Mouse (Mus musculus) forebrain, embryonic 14.5 days (tissue): ENCODE results near the gene Btbd9. TPM values are rescaled to one million over a fixed set of nuclear protein-coding genes. Genes with fewer than 3 reads are reported as not detected.

Experiments
- ATAC-seq: fragments of 200-750 bp; cut with Nextera tagmentation; 2 replicates; pipeline ENCODE4 v1.8.0; 2017; ENCODE audit warnings: mild to moderate bottlenecking, moderate library complexity
- DNase-seq: peaks from one replicate; pipeline ENCODE4 v3.0.0-alpha.2; 2015; ENCODE audit warnings: low spot score
- H3K27ac ChIP-seq: fragments of 300-500 bp; sonication (generic); 2 replicates; pipeline ENCODE4 v1.5.1; 2014; ENCODE audit warnings: low read depth, mild to moderate bottlenecking, control low read depth, low read length, moderate library complexity
- H3K27me3 ChIP-seq: fragments of 300-500 bp; sonication (generic); replicated peaks from 2 replicates; pipeline ENCODE4 v1.6.1; 2014; ENCODE audit warnings: low read length, control low read depth, mixed read lengths; ENCODE audit not compliant: control insufficient read depth, insufficient read depth
- H3K36me3 ChIP-seq: fragments of 300-500 bp; sonication (generic); 2 replicates; pipeline ENCODE4 v1.6.1; 2014; ENCODE audit warnings: low read length, control low read depth; ENCODE audit not compliant: control insufficient read depth, insufficient read depth
- H3K4me1 ChIP-seq: fragments of 300-500 bp; sonication (generic); 2 replicates; pipeline ENCODE4 v1.6.1; 2014; ENCODE audit warnings: antibody characterized with exemption, low read length, control low read depth; ENCODE audit not compliant: control insufficient read depth, insufficient read depth
- H3K4me2 ChIP-seq: fragments of 300-500 bp; sonication (generic); 2 replicates; pipeline ENCODE4 v1.6.1; 2014; ENCODE audit warnings: mild to moderate bottlenecking, control low read depth, low read length
- H3K4me3 ChIP-seq: fragments of 300-500 bp; sonication (generic); 2 replicates; pipeline ENCODE4 v1.5.1; 2014; ENCODE audit warnings: low read depth, low read length, control low read depth
- H3K9ac ChIP-seq: fragments of 300-500 bp; sonication (generic); 2 replicates; pipeline ENCODE4 v1.6.1; 2014; ENCODE audit warnings: mild to moderate bottlenecking, low read length, control low read depth, moderate library complexity
- H3K9me3 ChIP-seq: fragments of 300-500 bp; sonication (generic); replicated peaks from 2 replicates; pipeline ENCODE4 v1.6.1; 2016; ENCODE audit warnings: low read length, control low read depth, mixed read lengths; ENCODE audit not compliant: control insufficient read depth
- WGBS: fragments of 180-500 bp; shearing (Covaris S2); extraction: QIAGEN DNeasy Blood & Tissue Kit; methylation state at CpG from one replicate; pipeline ENCODE4 v1.1.7; 2014; 5-methylcytosine and 5-hydroxymethylcytosine counted together
- polyA plus RNA-seq: library from polyadenylated mRNA; unstranded; fragments of >200 nt; fragmentation: Nextera tagmentation; extraction: Ambion mirVana; gene quantifications from 2 replicates; pipeline ENCODE4 v1.2.1, GENCODE M21; 2014

Gene Btbd9
- polyA plus RNA-seq, 1 experiment from 2014 or later = 73.7 TPM

DNA sequence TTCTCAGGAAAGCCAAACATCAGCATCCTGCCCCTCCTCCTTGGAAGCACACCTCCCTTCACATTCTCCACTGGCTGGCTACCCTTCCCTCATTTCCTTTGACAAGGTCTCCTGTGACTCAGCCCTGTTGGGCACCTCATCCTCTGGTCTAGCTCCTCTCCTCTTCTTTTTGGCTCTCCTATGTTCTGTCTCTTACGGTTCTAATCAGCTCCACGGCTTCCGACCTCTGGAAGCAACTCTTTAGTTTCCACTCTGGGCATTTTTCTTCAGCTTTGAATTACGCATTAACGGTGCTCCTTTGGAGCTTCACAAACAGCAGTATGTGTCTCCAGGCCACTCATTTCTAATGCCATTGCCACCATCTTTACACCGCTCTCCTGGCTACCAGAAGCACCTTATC, 82.8 kb downstream of the Btbd9 start:
- Histone ChIP-seq H3K4me3 (no peak overlapping the region), H3K4me2 (no peak overlapping the region), H3K27me3 (no peaks in the 10 kb centered on the region), H3K36me3 (no peaks in the 10 kb centered on the region), H3K9me3 (no peaks in the 10 kb centered on the region), H3K4me1 (peaks cover 21% of the 10 kb centered on the region), H3K9ac (no peak overlapping the region), H3K27ac (no peak overlapping the region)
- DNase-seq (no peak), ATAC-seq (no peak)
- WGBS = 96% methylated on average over 6 of the region's 6 CpGs

DNA sequence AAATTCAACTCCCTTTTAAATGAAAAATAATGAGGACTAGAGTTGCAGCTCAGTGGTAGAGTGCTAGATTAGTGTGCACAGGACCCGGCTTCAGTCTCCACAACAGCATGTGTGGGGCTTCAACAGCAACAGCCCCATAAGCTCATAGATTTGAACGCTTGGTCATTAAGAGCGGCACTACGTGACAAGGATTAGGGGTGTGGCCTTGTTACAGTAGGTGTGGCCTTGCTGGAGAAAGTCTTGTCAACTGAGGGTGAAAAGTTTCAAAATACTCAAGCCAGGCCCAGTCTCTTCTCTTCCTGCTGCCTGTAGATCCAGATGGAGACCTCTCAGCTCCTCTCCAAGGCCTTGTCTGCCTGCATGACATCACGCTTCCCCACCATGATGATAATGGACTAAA, 84.1 kb downstream of the Btbd9 start:
- Histone ChIP-seq H3K27ac (no peak overlapping the region), H3K9ac (no peak overlapping the region), H3K4me1 (peaks cover 10% of the 10 kb centered on the region), H3K36me3 (no peaks in the 10 kb centered on the region), H3K4me3 (no peak overlapping the region), H3K9me3 (no peaks in the 10 kb centered on the region), H3K27me3 (no peaks in the 10 kb centered on the region), H3K4me2 (no peak overlapping the region)
- 96% methylated on average over 5 of the region's 5 CpGs for WGBS
- ATAC-seq (no peak), DNase-seq (no peak)

DNA sequence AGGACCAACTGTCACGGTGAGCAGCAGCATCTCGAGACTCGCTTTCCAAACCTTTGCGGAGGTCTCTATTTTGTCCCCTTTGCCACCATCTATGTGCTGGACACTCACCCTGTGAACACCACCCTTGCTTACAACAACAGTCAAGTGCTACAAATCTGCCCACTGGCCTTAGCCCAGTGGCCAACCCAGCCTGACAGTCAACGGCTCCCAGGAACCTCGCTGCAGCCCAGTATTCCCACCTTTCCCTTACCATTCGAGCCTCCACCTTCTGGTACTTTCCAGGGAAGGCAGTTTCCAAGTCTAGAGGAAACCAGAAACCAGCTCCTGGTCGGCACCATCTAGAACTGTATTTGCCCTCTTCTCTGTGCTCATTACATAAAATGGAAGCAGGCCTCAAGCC, 84.7 kb downstream of the Btbd9 start:
- Histone ChIP-seq H3K27me3 (no peaks in the 10 kb centered on the region), H3K4me1 (peaks cover 7% of the 10 kb centered on the region), H3K27ac (no peak overlapping the region), H3K9ac (no peak overlapping the region), H3K9me3 (no peaks in the 10 kb centered on the region), H3K4me2 (no peak overlapping the region), H3K36me3 (no peaks in the 10 kb centered on the region), H3K4me3 (no peak overlapping the region)
- 96% methylated on average over 8 of the region's 8 CpGs for WGBS
- no peak for ATAC-seq
- DNase-seq = no peak

DNA sequence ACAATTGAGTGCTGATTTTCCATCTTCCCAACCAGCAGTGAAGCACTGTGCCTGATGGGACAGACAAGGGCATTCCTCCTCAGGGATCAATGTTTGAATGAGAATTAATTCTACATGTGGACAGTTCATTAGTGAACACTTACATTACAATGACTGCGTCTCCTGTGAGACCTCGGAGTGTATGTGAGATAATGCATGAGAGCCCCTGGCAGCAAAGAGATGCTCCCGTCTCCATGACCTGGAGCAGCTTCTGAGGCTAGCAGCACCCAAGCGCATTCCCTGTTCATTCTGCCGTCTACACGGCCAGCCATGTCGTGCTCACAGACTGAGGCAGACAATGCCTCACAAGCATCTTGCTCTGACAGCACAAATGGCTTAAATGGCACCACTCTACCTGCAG, 85.7 kb downstream of the Btbd9 start:
- Histone ChIP-seq H3K4me2 (no peak overlapping the region), H3K36me3 (no peaks in the 10 kb centered on the region), H3K9ac (no peak overlapping the region), H3K4me1 (peaks cover 4% of the 10 kb centered on the region), H3K27me3 (no peaks in the 10 kb centered on the region), H3K9me3 (no peaks in the 10 kb centered on the region), H3K4me3 (no peak overlapping the region), H3K27ac (no peak overlapping the region)
- DNase-seq (no peak), ATAC-seq (no peak)
- WGBS = 83% methylated on average over 7 of the region's 7 CpGs

DNA sequence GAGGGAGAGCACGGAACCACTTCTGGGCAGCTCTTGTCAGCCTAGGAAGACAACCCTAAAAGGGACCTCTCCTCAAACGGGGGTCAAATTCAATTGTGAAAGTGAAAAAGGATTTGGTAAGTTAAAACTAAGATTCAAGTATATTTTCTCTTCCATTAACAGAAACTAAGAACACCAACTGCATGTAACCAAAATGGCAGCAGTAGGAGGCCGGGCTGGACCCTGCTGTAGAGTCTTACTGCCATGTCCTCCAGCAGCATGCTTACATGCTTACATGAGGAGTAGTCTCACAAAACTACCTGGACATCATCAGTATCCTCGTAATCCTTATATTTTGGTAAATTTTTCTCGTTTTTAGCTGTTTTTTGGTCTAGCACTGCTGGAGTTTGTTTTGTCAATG, 86.2 kb downstream of the Btbd9 start:
- Histone ChIP-seq H3K27ac (no peak overlapping the region), H3K4me3 (no peak overlapping the region), H3K27me3 (no peaks in the 10 kb centered on the region), H3K4me1 (no peaks in the 10 kb centered on the region; the same call in 1 of the 2 replicates), H3K36me3 (no peaks in the 10 kb centered on the region), H3K9ac (no peak overlapping the region), H3K4me2 (no peak overlapping the region), H3K9me3 (no peaks in the 10 kb centered on the region)
- WGBS = 74% methylated on average over 5 of the region's 5 CpGs
- ATAC-seq = no peak
- no peak for DNase-seq

DNA sequence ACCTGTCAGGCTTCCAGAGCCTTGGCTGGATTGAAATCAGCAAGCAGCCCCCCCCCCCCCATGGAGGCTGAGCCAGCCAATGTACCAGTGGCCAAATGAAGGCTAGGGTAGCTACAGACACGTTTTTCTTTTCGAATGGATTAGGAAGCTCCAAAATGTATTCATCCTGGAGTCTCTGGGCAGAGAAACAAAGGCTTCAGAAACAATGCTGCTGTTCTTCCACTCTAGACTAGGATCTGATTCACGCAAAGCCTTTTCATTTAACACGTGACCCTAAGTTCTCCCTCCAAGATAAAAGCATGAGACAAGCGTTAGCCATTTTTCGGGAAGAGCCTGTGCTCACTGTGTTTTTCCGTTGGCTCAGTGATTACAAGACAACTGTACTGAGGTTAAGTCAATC, 86.7 kb downstream of the Btbd9 start:
- no peak for ATAC-seq

DNA sequence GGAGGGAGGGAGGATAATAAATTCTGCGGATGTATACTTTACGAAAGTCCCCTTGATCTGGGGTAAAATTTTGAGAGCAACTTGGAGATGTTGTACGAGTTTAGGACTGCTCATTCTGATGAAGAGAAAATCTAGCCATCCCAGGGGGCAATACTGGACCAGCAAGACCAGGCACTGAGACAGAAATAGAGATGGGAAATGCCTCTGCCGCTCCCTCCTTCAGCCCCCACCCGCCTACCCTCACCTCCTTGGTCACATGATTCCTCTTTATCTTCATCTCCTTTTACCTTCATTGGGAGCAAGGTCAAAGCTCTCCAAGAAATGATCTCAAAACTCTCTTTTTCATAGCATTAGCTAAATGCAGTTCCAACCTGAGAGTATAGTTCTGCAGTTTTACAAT, 88.6 kb downstream of the Btbd9 start:
- H3K36me3 ChIP-seq = no peaks in the 10 kb centered on the region
- H3K9ac ChIP-seq = no peak overlapping the region
- WGBS = 95% methylated on average over 5 of the region's 5 CpGs
- no peak overlapping the region for H3K27ac ChIP-seq
- DNase-seq (no peak), ATAC-seq (no peak)
- H3K9me3 ChIP-seq = no peaks in the 10 kb centered on the region
- no peak overlapping the region for H3K4me2 ChIP-seq
- no peak overlapping the region for H3K4me3 ChIP-seq
- H3K4me1 ChIP-seq = no peaks in the 10 kb centered on the region; the same call in 1 of the 2 replicates
- H3K27me3 ChIP-seq = no peaks in the 10 kb centered on the region

More for the DNA sequence above, 86.7 kb downstream of the Btbd9 start:
- 8% methylated on average over 7 of the region's 7 CpGs for WGBS
- Histone ChIP-seq H3K4me2 (no peak overlapping the region), H3K9me3 (no peaks in the 10 kb centered on the region), H3K4me1 (no peaks in the 10 kb centered on the region; the same call in 1 of the 2 replicates), H3K4me3 (no peak overlapping the region), H3K9ac (no peak overlapping the region), H3K27me3 (no peaks in the 10 kb centered on the region), H3K36me3 (no peaks in the 10 kb centered on the region), H3K27ac (no peak overlapping the region)
- DNase-seq = peak; percentile 60

DNA sequence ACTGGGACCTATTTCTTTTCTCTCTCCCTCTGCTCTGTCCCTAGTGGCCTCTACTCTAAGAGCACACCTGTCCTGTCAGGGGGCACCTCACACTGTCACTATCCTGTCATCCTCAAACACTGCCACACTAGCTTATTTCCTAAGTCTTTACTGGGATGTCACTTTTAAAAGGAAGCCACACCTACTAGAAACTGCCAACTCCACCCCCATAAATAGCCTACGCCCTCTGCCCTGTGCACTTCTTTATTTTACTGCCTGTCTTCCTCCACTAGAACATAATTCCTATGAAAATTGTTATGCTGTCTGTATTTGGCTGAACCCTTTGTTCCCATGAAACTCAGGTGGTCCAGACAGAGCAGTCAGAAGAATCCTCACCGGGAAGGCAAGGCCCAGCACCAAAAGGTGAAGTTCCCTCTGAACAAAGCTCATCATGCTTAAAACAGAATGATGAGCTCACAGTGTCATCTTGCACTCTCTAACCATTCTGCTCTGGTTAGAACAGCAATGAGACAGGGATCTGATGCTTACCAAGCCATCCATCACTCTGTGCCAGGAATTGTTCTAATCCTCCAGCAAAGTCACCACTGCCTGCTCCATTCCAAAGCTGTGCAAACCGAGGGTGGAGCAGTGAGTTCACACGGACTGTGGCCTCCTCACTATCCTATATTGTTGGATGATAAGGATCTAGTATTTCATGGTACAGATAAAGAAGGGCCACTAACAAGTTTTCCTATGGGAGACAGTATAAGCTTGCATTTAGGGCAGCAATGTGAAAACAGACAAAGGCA, 91.0 kb downstream of the Btbd9 start:
- ATAC-seq (no peak), DNase-seq (no peak)
- H3K9ac ChIP-seq = no peak overlapping the region
- H3K4me3 ChIP-seq = no peak overlapping the region
- H3K27ac ChIP-seq = no peak overlapping the region
- H3K27me3 ChIP-seq = no peaks in the 10 kb centered on the region
- H3K4me2 ChIP-seq = no peak overlapping the region
- H3K36me3 ChIP-seq = 0 out of 2 replicates have a peak, but pooled peaks cover 3% of the 10 kb centered on the region
- no peaks in the 10 kb centered on the region; the same call in 1 of the 2 replicates for H3K4me1 ChIP-seq
- WGBS = 90% methylated on average over 4 of the region's 4 CpGs
- H3K9me3 ChIP-seq = no peaks in the 10 kb centered on the region

DNA sequence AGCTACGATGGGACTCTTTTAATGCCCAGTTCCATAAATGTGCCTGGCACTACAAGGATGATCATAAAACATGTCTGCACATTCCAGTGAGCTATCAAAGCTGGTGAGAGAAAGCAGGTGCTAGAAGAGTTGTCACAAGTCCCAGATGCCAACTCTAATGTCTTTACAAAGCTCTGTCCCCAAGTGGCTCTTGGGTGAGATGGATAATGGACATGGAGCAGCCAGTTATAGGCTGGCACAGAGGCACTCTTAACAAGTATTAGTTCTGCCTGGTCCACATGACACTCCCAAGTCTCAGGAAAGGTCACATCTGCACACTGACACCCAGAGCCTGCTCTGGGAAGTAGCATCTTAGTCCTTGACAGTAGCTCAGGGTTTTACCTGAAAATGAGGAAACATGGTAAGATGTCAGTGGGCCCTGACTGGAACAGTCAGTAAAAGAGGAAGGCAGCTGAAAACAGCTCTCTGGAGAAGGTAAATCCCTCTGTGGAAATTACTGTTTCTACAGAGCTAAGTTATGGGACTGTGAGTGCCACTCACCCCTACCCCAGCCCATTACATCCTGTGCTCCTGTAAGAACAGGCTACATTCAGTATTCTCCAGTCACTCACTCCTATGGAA, 91.7 kb downstream of the Btbd9 start:
- no peaks in the 10 kb centered on the region for H3K27me3 ChIP-seq
- 100% methylated on average over 1 of the region's 1 CpGs for WGBS
- H3K36me3 ChIP-seq = 0 out of 2 replicates have a peak, but pooled peaks cover 3% of the 10 kb centered on the region
- H3K4me1 ChIP-seq = no peaks in the 10 kb centered on the region; the same call in 1 of the 2 replicates
- H3K4me2 ChIP-seq = no peak overlapping the region
- H3K9me3 ChIP-seq = no peaks in the 10 kb centered on the region
- H3K4me3 ChIP-seq = no peak overlapping the region
- H3K27ac ChIP-seq = no peak overlapping the region
- DNase-seq = no peak
- no peak for ATAC-seq
- H3K9ac ChIP-seq = no peak overlapping the region
